Mouse (Mus musculus) right cerebral cortex, adult 2 months (tissue): ENCODE data around the gene Borcs5.
A peak's percentile ranks its signal among the peaks of the same experiment; 100 is the strongest.

ENCODE experiments used
- DNase-seq, 2 experiments: peaks; one replicate each; pipeline ENCODE4 v3.0.0; 2021 to 2022; ENCODE audit warnings: low spot score in 2 of 2

Borcs5 gene

DNA sequence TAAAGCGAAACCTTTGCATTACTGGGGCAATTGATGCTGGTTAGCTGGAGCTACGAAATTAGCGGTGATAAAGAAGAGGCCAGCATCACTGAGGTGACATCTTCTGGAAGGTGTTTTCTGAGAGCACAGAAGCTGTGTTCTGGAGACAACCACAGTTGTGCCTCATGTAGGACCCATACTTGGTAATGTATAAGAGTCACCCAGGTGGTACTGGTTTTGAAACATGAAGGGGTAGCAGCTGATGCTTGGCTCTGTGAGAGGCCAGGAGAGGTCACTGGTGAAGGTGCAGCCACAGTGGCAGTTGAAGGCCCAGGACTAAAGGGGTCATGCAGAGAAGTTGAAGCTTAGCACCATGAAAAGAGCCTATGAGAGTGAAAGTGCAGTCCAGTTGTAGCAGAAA is at the start of gene Borcs5:
Gene Borcs5 (plus strand): TSS at position 301 of the 400 bp plus-strand sequence.
- DNase-seq = no peak

- no peak for DNase-seq
Measured at GRCm38 (mm10) chr6:134591614-134592013, 47.7 kb upstream of the Borcs5 start.

GRCm38 (mm10) chr6:134594569-134595442 is 44.5 kb upstream of the Borcs5 start:
- DNase-seq = no peak

DNA sequence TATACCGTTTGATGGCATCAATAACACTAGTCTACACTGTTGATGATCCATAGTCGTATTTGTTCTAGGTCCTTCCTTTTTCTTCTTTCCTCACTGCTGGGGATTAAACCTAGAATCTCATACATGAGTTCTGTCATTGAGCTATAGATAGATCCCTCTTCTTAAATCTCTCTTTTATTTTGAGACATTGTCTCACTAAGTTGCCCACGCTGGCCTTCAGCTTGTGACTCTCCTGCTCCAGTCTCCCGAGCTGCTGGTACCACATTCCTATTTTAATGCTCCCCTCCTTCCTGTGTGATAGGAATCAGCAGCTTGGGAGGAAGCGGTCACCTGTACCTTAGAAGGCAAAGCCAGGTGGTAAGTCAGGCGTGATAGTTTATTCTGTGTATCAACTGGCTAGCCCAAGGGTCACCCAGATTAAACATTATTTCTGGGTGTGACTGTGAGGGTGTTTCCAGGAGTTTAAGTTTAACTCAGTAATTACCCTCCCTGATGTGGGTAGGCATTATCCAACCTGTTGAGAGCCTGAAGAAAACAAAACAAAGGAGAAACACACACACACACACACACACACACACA is 41.6 kb upstream of the Borcs5 start:
- no peak for DNase-seq

DNA sequence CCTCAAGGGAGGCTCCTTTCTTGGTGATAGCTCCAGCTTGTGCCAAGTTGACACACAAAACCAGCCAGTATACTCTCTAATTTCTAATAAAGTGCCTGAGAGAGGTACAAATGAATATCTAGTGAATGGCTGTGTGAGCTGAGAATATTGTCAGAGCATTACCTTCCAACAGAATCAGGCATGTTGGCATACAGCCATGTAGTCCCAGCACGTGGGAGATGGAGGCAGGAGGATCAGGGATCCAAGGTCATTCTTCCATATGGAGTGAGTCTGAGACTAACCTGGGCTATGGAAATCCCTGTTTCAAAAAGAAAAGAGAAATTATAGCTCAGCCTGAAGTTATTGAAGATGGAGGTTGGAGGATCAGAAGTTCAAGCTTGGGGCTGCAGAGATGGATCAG is 40.1 kb upstream of the Borcs5 start:
- no peak for DNase-seq

DNA sequence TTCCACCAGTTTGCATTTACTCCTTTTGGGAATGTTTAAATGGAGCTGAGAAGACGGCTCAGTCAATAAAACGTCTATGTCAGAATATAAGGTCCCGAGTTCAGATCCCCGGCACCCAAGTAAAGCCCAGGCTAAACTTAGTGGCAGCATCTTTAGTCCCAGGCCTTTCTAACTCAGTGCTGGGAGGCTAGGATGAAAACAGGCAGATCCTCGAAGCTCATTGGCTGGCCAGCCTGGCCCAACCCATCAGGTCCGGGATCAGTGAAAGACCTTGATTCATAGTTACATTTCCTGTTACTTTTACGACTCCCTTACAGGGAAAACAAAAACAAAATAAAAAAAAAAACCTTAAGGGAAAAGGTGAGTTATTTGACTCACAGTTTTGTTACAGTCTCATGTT is 38.2 kb upstream of the Borcs5 start:
- DNase-seq = no peak

DNA sequence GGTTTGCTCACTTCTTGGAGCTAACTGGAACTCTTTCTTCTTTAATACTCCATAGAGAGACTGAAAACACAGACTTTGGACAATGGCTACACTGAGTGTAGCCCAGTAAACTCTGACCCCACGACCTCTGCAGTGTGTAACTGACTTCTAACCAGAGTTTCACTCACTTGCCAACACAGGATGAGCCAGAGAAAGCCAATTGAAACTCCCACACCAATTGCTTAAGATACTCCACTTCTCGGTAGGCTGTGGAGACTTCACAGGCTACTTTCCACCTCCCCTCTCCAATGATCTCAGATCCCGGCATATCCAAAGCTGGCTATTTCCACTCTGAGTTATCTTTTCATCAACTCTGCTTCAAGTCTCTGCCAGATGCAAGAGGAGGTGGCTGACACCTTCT is 37.5 kb upstream of the Borcs5 start:
- DNase-seq = no peak

DNA sequence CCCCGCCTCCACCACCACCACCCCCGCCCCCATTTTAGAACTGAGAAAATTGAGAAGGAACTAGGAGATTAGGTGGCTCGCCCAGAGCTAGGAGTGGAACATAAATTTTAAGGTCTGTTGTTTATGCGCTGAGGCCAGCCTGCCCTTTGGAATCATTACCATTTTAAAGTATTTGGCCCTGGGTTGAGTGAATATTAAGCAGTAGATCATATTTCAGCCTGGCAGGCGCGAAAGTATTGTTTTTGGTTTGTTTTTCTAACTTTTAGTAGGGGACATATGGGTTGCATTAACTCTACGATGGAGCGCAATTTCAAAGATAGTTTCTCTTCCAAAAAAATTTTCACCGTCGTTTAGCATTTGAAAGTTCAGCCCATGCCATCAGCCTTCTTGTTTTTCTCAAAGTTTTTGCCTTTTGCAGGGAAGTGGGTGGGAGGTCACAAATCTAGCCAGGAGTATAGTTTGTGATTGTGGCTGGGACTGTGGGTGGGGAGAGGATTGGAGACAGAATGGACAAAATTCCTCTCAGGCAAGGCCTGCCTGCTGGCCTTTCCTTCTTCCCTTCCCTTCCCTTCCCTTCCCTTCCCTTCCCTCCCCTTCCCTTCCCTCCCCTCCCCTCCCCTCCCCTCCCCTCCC is 36.8 kb upstream of the Borcs5 start:
- DNase-seq = no peak

- no peak for DNase-seq
Measured at GRCm38 (mm10) chr6:134605196-134605595, 34.1 kb upstream of the Borcs5 start.

DNA sequence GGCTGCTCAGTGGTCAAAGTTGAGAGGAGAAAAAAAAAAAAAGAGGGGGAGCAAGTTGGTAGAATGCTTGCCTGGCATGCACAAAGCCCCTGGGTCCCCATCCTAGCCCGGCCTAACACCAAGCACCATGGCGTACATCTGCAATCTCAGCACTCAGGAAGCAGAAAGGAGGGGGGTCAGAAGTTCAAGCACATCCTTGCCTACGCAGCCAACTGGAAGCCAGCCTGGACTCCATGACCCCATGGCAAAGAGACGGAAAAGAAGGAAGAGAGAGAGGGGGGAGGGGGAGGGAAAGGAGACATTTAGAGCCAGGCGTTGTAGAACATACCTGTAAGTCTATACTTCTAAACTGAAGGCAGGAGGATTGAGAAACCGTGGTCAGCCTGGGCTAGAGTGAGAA is 32.8 kb upstream of the Borcs5 start:
- no peak for DNase-seq

DNA sequence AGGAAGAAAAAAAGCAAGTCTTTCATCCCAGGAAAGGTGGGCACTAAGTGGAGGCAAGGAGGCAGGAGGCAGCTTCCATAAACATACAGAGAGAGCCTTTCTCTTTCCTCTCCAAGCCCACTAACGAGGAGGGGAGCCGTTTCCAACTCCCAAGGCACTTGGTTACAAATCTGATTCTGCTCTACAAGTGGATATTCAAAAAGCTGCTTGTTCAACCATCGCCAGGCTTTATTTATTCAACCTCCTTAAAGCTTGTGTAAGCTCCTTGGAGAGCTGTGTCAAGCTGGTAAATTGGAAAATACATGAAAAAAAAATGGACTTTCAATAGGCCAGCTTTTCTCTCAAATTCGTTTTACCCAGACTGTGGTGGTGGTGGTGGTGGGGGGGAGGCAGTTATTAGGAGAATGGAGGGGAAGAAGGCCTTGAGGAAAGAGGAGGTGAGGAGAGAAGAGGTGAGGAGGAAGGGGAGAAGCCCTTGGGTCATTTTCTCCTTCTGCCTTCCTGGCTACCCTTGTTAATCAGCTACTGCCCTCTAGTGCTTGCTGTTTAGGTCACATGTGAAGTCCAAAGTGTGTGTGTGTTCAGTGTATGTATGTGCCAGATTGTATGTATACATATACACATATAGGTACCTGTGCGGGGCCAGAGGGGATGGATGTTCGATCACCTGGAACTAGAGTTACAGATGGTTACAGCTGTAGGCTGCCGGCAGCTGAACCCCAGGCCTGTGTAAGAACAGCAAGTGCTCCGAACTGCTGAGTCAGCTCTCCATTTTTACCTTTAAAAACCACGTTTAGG is 32.2 kb upstream of the Borcs5 start:
- DNase-seq = peak in 1 of 2 experiments; percentile 35

GRCm38 (mm10) chr6:134610380-134610779 is 28.9 kb upstream of the Borcs5 start:
- DNase-seq = no peak

DNA sequence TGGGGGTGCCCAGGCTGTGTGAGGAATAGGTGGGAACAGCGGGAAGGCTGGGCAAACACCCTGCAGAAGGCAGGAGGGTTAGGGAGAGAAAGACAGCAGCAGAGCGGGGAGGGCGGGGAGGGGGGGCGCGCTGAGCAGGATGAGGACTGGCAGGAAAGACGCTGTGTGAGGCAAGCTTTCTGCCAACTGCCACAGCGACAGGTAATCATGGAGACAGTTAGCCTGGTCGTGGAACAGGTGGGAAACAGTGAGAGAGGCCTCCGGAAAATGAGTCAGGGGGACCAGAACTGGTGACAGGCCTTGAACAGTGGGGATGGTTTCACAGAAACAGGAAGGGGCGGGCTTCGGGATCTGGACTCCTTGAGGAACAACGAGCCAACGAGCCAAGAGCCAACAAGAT is 27.4 kb upstream of the Borcs5 start:
- no peak for DNase-seq

GRCm38 (mm10) chr6:134614322-134614721 is 25.0 kb upstream of the Borcs5 start:
- DNase-seq = no peak

- DNase-seq = peak; percentile 91 to 92
Measured at GRCm38 (mm10) chr6:134614723-134615648, 24.3 kb upstream of the Borcs5 start.

- DNase-seq = no peak
Measured at GRCm38 (mm10) chr6:134617589-134617988, 21.7 kb upstream of the Borcs5 start.

DNA sequence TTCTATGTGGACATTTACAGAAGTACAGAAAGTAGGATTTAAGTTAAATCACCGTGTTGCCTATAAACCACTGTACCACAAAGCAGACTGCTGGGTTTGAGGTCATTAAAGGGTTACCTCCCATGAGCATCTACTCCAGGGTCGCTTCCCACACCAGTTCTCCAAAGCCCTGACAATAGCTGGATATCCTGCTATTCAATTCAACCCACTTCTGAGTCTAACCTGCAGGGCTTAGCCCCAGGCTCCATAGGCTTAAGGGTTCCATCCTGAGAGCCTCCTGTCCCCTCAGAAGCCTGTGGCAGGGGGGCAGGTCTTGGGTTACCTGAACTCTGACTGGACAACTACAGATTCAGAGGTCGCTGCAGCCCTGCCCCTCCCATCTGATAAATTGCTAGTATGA is 19.2 kb upstream of the Borcs5 start:
- no peak for DNase-seq

- DNase-seq = peak; percentile 69 to 78
Measured at GRCm38 (mm10) chr6:134620846-134621551, 18.3 kb upstream of the Borcs5 start.

- DNase-seq = peak; percentile 50 to 59
Measured at GRCm38 (mm10) chr6:134621552-134621949, 17.8 kb upstream of the Borcs5 start.

DNA sequence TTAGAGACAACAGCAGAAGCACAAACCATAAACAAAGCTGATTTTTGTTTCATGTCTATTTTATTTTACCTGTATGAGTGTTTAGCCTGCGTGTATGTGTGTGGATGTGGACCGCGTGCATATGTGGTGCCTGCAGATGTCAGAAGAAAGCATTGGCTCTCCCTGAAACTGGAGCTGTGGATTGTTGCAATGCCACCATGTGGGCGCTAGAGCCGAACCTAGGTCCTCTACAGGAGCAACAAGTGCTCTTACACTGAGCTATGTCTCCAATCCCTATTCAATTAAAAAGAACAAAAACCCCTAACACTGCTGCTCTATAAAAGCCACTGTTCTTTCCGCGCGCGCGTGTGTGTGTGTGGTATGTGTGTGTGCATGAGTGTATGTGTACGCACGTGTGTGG is 13.9 kb upstream of the Borcs5 start:
- no peak for DNase-seq
